Mouse (Mus musculus): ENCODE measurements around the gene Ptpn13. TPM values are rescaled to one million over a fixed set of nuclear protein-coding genes. Genes with fewer than 3 reads are reported as not detected.

Gene Ptpn13
- polyA plus RNA-seq, 1 experiment from 2014 or later = 0.55 TPM

DNA sequence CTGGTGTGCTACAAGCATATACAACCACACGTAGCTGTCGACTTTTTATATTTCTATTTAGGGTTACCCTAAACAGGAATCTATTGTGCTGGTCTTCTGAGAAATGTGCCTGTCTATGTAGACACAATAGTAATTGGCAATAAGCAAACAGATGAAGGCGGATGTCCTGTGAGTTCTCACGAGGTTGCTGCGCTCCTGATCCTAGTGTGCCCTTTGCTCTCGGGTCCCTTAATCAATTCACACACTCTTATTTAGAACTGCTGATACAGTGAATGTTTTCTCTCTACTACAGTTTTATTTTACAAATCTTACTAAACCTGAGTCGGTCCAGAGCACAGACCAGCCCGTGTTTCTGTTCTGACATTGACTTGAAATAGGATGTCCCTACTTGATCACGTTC is 135.6 kb downstream of the Ptpn13 start:
- Histone ChIP-seq H3K9ac (no peak overlapping the region), H3K4me3 (replicated peaks) (no peak overlapping the region), H3K4me2 (no peak overlapping the region), H3K27me3 (no peaks in the 10 kb centered on the region), H3K27ac (replicated peaks) (no peak overlapping the region), H3K36me3 (replicated peaks) (no peaks in the 10 kb centered on the region), H3K9me3 (replicated peaks) (no peaks in the 10 kb centered on the region), H3K4me1 (replicated peaks) (no peaks in the 10 kb centered on the region)
- 69% methylated on average over 9 of the region's 9 CpGs for WGBS (ENCODE audit: insufficient replicate concordance)
- ATAC-seq (ENCODE audit: insufficient read depth) = no peak

DNA sequence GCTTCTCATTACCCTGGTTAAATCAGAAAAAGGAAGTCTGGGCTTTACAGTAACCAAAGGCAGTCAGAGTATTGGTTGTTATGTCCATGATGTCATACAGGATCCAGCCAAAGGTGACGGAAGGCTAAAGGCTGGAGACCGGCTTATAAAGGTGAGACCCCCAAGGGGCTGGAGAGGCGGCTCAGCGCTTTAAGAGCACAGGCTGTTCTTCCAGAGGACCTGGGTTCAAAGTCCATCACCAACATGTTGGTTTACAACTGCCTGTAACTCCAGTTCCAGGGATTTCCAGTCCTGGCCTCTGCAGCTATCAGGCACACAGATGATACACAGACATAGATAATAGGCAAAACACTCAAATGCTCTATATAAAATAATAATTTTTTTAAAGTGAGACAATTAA is 143.0 kb downstream of the Ptpn13 start:
- Histone ChIP-seq H3K27ac (replicated peaks) (no peak overlapping the region), H3K9ac (no peak overlapping the region), H3K4me1 (replicated peaks) (no peaks in the 10 kb centered on the region), H3K9me3 (replicated peaks) (no peaks in the 10 kb centered on the region), H3K4me2 (no peak overlapping the region), H3K36me3 (replicated peaks) (no peaks in the 10 kb centered on the region), H3K27me3 (no peaks in the 10 kb centered on the region), H3K4me3 (replicated peaks) (no peak overlapping the region)
- WGBS (ENCODE audit: insufficient replicate concordance) = 67% methylated on average over 4 of the region's 4 CpGs
- no peak for ATAC-seq (ENCODE audit: insufficient read depth)

DNA sequence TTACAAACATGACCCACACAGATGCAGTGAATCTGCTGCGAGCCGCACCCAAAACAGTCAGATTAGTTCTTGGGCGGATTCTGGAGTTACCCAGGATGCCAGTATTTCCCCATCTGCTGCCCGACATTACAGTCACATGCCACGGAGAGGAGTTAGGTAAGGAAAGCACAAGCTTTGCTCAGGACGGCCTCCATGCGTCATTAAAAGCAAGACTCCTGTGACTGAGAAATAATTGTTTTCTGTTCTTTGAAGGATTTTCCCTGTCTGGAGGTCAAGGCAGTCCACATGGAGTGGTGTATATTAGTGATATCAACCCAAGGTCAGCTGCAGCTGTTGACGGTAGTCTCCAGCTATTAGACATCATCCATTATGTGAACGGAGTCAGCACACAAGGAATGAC is 144.5 kb downstream of the Ptpn13 start:
- H3K4me3 ChIP-seq (replicated peaks) = no peak overlapping the region
- H3K4me1 ChIP-seq (replicated peaks) = no peaks in the 10 kb centered on the region
- no peak for ATAC-seq (ENCODE audit: insufficient read depth)
- H3K9ac ChIP-seq = no peak overlapping the region
- WGBS (ENCODE audit: insufficient replicate concordance) = 73% methylated on average over 9 of the region's 9 CpGs
- no peak overlapping the region for H3K4me2 ChIP-seq
- H3K27me3 ChIP-seq = no peaks in the 10 kb centered on the region
- no peaks in the 10 kb centered on the region for H3K9me3 ChIP-seq (replicated peaks)
- no peak overlapping the region for H3K27ac ChIP-seq (replicated peaks)
- no peaks in the 10 kb centered on the region for H3K36me3 ChIP-seq (replicated peaks)

DNA sequence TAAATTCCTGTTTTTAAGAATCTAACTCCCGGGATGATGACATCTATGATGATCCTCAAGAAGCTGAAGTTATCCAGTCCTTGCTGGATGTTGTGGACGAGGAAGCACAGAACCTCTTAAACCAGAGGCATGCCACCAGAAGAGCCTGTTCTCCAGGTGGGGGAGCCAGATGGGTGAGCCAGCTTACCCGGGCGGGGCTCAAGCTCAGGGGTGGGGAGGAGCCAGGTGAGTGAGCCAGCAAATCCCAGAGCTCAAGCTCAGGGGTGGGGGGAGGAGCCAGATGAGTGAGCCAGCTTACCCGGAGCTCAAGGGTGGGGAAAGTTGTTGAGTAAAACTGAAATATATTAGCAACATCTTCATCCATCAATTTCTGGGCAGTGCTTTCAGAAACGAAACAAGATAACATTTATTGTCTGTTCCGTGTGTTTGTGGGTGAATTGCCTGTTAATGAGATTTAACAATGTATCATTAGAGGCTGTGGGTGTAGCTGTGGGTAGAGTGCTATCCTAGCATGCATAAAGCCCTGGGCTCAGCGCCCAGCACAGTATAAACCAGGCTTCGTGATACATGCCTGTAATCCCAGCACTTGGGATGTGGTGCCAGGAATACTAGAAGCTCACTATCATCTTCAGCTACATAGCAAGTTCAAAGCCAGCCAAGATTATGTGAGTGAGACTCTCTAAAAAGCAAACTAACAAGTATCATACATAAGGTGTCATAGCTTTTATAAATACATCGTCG is 154.9 kb downstream of the Ptpn13 start:
- 54% methylated on average over 11 of the region's 11 CpGs for WGBS (ENCODE audit: insufficient replicate concordance)
- no peak for ATAC-seq (ENCODE audit: insufficient read depth)

DNA sequence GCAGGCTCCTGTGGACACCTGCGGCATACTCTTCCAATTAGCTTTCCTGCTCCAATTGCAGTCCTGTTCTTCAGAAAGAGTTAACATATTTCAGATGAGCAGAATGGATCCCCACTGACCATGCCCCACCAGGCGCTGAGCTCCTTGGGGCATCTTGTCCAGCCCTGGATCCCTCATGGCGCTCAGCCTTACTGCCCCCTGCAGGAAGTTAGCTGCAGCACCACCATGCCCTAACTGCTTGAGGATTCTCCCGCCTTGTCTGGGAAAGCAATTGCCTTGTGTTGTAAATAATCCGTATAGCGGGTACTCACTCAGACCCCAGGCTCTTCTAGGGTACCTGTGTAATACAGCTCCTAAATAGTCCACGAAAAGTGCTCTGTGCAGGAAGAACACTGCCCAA is 162.2 kb downstream of the Ptpn13 start:
- H3K4me2 ChIP-seq = no peak overlapping the region
- H3K9ac ChIP-seq = no peak overlapping the region
- no peaks in the 10 kb centered on the region for H3K36me3 ChIP-seq (replicated peaks)
- no peak overlapping the region for H3K4me3 ChIP-seq (replicated peaks)
- 58% methylated on average over 7 of the region's 7 CpGs for WGBS (ENCODE audit: insufficient replicate concordance)
- no peak for ATAC-seq (ENCODE audit: insufficient read depth)
- H3K27ac ChIP-seq (replicated peaks) = no peak overlapping the region
- no peaks in the 10 kb centered on the region for H3K9me3 ChIP-seq (replicated peaks)
- H3K27me3 ChIP-seq = no peaks in the 10 kb centered on the region
- no peaks in the 10 kb centered on the region for H3K4me1 ChIP-seq (replicated peaks)

More for the DNA sequence above, 154.9 kb downstream of the Ptpn13 start:
- Histone ChIP-seq H3K9me3 (replicated peaks) (no peaks in the 10 kb centered on the region), H3K4me1 (replicated peaks) (no peaks in the 10 kb centered on the region), H3K4me2 (no peak overlapping the region), H3K36me3 (replicated peaks) (no peaks in the 10 kb centered on the region), H3K4me3 (replicated peaks) (no peak overlapping the region), H3K27me3 (no peaks in the 10 kb centered on the region), H3K27ac (replicated peaks) (no peak overlapping the region), H3K9ac (no peak overlapping the region)

DNA sequence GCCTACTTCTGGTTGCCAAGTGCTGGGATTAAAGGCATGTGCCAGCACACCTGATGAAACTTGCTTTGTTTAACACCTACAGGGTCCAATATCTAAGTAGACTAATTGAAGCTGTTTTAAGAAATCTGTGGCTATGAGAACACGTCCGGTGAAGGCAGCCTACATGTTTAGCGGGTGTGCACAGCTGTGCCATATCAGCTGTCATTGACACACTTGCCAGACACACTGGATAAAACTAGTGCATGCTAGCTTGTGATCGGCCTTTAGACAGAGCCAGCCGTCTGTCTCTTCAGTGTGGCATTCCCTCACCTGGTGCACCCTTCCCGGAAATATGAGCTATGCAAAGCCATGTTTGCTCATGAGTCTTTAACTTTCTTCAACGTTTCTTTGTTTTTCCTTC is 166.9 kb downstream of the Ptpn13 start:
- Histone ChIP-seq H3K4me3 (replicated peaks) (no peak overlapping the region), H3K4me2 (no peak overlapping the region), H3K9ac (no peak overlapping the region), H3K27me3 (no peaks in the 10 kb centered on the region), H3K27ac (replicated peaks) (no peak overlapping the region), H3K36me3 (replicated peaks) (no peaks in the 10 kb centered on the region), H3K9me3 (replicated peaks) (no peaks in the 10 kb centered on the region), H3K4me1 (replicated peaks) (no peaks in the 10 kb centered on the region; the same call in 1 of the 2 replicates)
- 68% methylated on average over 7 of the region's 7 CpGs for WGBS (ENCODE audit: insufficient replicate concordance)
- ATAC-seq (ENCODE audit: insufficient read depth) = no peak

DNA sequence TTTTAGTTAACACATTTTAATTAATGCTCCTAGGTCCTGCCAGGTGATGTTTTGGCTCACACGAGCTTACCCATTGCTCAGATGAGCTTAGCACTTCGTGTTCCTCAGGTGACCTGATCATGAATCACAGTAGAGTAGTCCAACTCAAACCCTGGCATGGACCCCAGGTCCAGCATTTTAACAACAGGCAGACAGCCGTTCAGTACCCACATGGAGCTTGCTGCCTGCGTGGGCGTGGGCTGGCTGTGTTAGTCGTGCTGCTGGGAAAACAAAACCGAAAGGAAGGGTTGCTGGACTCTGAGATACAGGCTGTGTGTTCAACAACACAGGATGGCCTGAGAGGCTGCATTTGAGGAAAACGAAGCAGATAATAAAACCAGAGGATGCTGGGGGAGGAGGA is 167.7 kb downstream of the Ptpn13 start:
- Histone ChIP-seq H3K4me3 (replicated peaks) (no peak overlapping the region), H3K27me3 (no peaks in the 10 kb centered on the region), H3K9ac (no peak overlapping the region), H3K27ac (replicated peaks) (no peak overlapping the region), H3K4me1 (replicated peaks) (no peaks in the 10 kb centered on the region; the same call in 1 of the 2 replicates), H3K36me3 (replicated peaks) (no peaks in the 10 kb centered on the region), H3K9me3 (replicated peaks) (no peaks in the 10 kb centered on the region), H3K4me2 (no peak overlapping the region)
- 54% methylated on average over 8 of the region's 8 CpGs for WGBS (ENCODE audit: insufficient replicate concordance)
- no peak for ATAC-seq (ENCODE audit: insufficient read depth)

DNA sequence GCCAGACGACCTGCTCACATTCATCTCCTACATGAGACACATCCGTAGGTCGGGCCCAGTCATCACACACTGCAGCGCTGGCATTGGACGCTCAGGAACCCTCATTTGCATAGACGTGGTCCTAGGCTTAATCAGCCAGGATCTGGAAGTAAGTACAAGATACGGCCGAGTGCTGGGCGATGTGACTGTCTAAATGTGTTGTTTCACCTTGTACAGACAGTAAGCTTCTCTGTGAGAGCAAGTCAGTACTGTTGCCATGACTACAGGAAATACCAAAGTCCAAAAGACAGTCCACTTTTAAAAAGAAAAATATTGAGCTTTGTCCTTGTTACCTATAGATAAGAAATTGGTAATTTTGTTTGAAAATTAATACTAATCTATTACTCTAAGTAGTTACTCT is 168.6 kb downstream of the Ptpn13 start:
- no peak for ATAC-seq (ENCODE audit: insufficient read depth)
- H3K4me2 ChIP-seq = no peak overlapping the region
- H3K27ac ChIP-seq (replicated peaks) = no peak overlapping the region
- H3K27me3 ChIP-seq = no peaks in the 10 kb centered on the region
- no peaks in the 10 kb centered on the region for H3K36me3 ChIP-seq (replicated peaks)
- no peaks in the 10 kb centered on the region; the same call in 1 of the 2 replicates for H3K4me1 ChIP-seq (replicated peaks)
- H3K9ac ChIP-seq = no peak overlapping the region
- no peak overlapping the region for H3K4me3 ChIP-seq (replicated peaks)
- H3K9me3 ChIP-seq (replicated peaks) = no peaks in the 10 kb centered on the region
- WGBS (ENCODE audit: insufficient replicate concordance) = 66% methylated on average over 9 of the region's 9 CpGs

DNA sequence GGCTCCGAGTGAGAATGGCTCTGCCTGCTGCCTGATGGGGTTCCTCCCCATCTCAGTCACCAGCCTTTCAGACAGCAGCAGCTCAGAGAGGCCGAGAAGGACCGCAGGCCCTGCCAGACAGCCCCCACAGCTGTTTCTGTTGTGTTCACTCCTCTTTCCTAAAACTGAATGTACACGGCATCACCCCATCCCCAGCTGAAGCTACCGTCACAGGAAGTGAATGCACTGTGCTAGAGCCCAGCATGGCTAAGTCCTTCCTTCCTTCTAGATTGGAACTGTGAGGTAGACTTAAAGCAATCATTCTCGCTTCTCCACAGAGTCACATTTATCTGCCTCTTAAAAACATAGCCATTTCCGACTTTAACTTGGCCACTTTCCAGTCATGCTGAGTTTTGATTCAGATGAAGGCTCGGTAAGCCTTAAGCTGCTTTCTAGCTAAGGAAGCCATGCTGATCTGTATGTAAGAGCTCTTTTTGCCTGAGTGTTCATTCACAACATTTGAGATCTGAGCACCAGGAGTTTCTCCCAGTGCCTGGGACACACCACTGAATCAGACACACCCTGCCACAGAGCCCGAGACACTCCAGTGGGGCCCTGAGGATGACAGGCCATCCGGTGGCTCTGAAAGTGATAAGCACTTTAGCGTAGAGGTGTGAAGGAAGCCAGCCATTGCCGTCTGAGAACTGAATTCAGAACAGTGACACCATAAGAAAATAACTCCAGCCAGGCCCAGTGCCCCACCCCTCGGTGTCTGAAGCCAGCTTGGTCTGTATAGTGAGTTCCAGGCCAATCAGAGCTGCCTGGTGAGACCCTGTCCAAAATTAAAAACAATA is 170.6 kb downstream of the Ptpn13 start:
- Histone ChIP-seq H3K4me2 (no peak overlapping the region), H3K4me1 (replicated peaks) (no peaks in the 10 kb centered on the region; the same call in 1 of the 2 replicates), H3K4me3 (replicated peaks) (no peak overlapping the region), H3K27ac (replicated peaks) (no peak overlapping the region), H3K9ac (no peak overlapping the region), H3K36me3 (replicated peaks) (no peaks in the 10 kb centered on the region), H3K9me3 (replicated peaks) (no peaks in the 10 kb centered on the region), H3K27me3 (no peaks in the 10 kb centered on the region)
- WGBS (ENCODE audit: insufficient replicate concordance) = 39% methylated on average over 13 of the region's 13 CpGs
- no peak for ATAC-seq (ENCODE audit: insufficient read depth)

DNA sequence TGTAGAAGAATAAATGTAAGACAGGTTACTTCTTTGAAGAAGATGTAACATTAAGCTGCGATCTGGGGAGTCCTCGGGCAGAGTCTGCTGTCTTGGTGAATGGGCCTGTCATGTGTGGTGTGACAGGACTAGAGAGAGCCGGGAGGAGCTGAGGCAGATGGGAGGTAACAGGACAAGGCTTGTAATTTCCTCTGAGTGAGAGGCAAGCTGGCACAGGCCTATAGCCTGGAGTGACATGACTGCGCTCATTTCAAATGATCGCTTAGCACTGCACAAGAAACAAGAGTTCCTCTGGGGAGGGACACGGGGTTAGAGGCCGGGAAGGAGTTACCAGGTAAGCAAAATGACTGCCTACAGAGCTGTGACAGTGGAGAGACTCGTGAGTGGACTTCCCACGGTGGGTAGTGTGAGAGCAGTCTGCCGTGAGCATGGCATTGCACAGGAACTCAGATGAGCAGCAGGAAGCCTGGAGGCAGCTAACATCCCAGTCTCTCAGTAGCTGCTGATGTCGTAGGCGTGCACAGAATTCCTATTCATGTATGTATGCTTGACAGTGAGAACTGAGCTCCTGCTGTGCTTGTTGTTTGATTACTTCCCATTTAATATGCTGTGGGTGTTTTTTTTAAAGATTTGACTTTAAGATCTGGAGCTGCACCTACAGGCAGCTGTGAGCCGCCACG is 171.6 kb downstream of the Ptpn13 start:
- WGBS (ENCODE audit: insufficient replicate concordance) = 69% methylated on average over 14 of the region's 14 CpGs
- H3K9ac ChIP-seq = no peak overlapping the region
- no peaks in the 10 kb centered on the region for H3K27me3 ChIP-seq
- no peak overlapping the region for H3K4me3 ChIP-seq (replicated peaks)
- no peak overlapping the region for H3K4me2 ChIP-seq
- H3K27ac ChIP-seq (replicated peaks) = no peak overlapping the region
- ATAC-seq (ENCODE audit: insufficient read depth) = no peak
- no peaks in the 10 kb centered on the region for H3K9me3 ChIP-seq (replicated peaks)
- H3K36me3 ChIP-seq (replicated peaks) = no peaks in the 10 kb centered on the region
- H3K4me1 ChIP-seq (replicated peaks) = no peaks in the 10 kb centered on the region; the same call in 1 of the 2 replicates

DNA sequence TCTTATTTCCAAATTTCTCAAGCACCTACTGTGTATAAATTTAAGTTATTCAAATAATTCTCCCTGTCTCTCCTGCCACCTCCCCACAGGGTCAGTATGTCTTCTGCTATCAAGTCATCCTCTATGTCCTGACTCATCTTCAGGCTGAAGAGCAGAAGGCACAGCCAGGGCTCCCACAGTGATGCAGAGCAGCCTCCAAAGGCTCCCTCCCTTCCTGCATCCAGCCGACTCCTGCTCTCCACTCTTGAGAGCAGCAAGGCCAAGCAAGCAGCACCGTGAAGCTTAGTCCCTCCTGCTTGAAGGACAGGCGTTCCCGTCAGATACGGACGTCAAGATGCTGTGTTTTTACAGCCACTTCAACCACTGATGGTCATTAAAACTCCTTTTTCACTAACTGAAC is 172.6 kb downstream of the Ptpn13 start:
- Histone ChIP-seq H3K9ac (no peak overlapping the region), H3K4me2 (no peak overlapping the region), H3K4me1 (replicated peaks) (no peaks in the 10 kb centered on the region; the same call in 1 of the 2 replicates), H3K4me3 (replicated peaks) (no peak overlapping the region), H3K27ac (replicated peaks) (no peak overlapping the region), H3K9me3 (replicated peaks) (no peaks in the 10 kb centered on the region), H3K36me3 (replicated peaks) (no peaks in the 10 kb centered on the region), H3K27me3 (no peaks in the 10 kb centered on the region)
- ATAC-seq (ENCODE audit: insufficient read depth) = no peak
- 59% methylated on average over 6 of the region's 6 CpGs for WGBS (ENCODE audit: insufficient replicate concordance)
